Mouse (Mus musculus) frontal cortex, postnatal 25 days (tissue): ENCODE data around the gene BC049730.

ENCODE experiments used
- DNase-seq, 2 experiments: peaks; one replicate each; pipeline ENCODE4 v3.0.0; 2022; ENCODE audit warnings: low spot score in 2 of 2

BC049730 gene

GRCm38 (mm10) chr7:24762574-24762973, 53.5 kb downstream of the BC049730 start:
- DNase-seq: no peak
